Mouse (Mus musculus) kidney, postnatal 4 days (tissue): ENCODE data around the gene Specc1l.

Experiments used
- DNase-seq, 2 experiments: peaks; one replicate each; pipeline ENCODE4 v3.0.0; 2021; ENCODE audit warnings: mixed read lengths in 2 of 2

Specc1l gene

GRCm38 (mm10) chr10:75224630-75225029 is 12.8 kb downstream of the Specc1l start:
- DNase-seq = no peak

GRCm38 (mm10) chr10:75227381-75227780 is 15.5 kb downstream of the Specc1l start:
- DNase-seq = no peak

- no peak for DNase-seq
Observed at GRCm38 (mm10) chr10:75230572-75230971, 18.7 kb downstream of the Specc1l start.

- DNase-seq = no peak
Observed at GRCm38 (mm10) chr10:75231876-75232275, 20.0 kb downstream of the Specc1l start.

- DNase-seq = no peak
Observed at GRCm38 (mm10) chr10:75232612-75233155, 20.8 kb downstream of the Specc1l start.

- no peak for DNase-seq
Observed at GRCm38 (mm10) chr10:75233489-75233888, 21.6 kb downstream of the Specc1l start.

GRCm38 (mm10) chr10:75235726-75236125 is 23.9 kb downstream of the Specc1l start:
- DNase-seq = no peak

GRCm38 (mm10) chr10:75236156-75236555 is 24.3 kb downstream of the Specc1l start:
- no peak for DNase-seq

GRCm38 (mm10) chr10:75237166-75237565 is 25.3 kb downstream of the Specc1l start:
- no peak for DNase-seq

GRCm38 (mm10) chr10:75240583-75241250 is 28.8 kb downstream of the Specc1l start:
- no peak for DNase-seq

- no peak for DNase-seq
Observed at GRCm38 (mm10) chr10:75245806-75246205, 33.9 kb downstream of the Specc1l start.

- DNase-seq = no peak
Observed at GRCm38 (mm10) chr10:75246331-75246730, 34.5 kb downstream of the Specc1l start.

- peak in 1 of 2 experiments; percentile 10 for DNase-seq
Observed at GRCm38 (mm10) chr10:75251011-75251410, 39.1 kb downstream of the Specc1l start.

GRCm38 (mm10) chr10:75252301-75253022 is 40.6 kb downstream of the Specc1l start:
- DNase-seq = peak; percentile 38 to 53

GRCm38 (mm10) chr10:75255091-75255490 is 43.2 kb downstream of the Specc1l start:
- DNase-seq = peak in 1 of 2 experiments; percentile 31

- DNase-seq = no peak
Observed at GRCm38 (mm10) chr10:75257401-75257800, 45.5 kb downstream of the Specc1l start.

- peak in 1 of 2 experiments; percentile 33 for DNase-seq
Observed at GRCm38 (mm10) chr10:75258241-75258640, 46.4 kb downstream of the Specc1l start.

GRCm38 (mm10) chr10:75261268-75261667 is 49.4 kb downstream of the Specc1l start:
- DNase-seq = no peak

GRCm38 (mm10) chr10:75264993-75265555 is 53.2 kb downstream of the Specc1l start:
- DNase-seq = no peak

- DNase-seq = no peak
Observed at GRCm38 (mm10) chr10:75273020-75273419, 61.1 kb downstream of the Specc1l start.

GRCm38 (mm10) chr10:75276427-75277013 is 64.6 kb downstream of the Specc1l start:
- no peak for DNase-seq

- peak; percentile 43 to 54 for DNase-seq
Observed at GRCm38 (mm10) chr10:75277501-75277900, 65.6 kb downstream of the Specc1l start.

GRCm38 (mm10) chr10:75282648-75283047 is 70.8 kb downstream of the Specc1l start:
- no peak for DNase-seq
